Mouse (Mus musculus) lung, embryonic 15.5 days (tissue): ENCODE measurements at regions not wholly inside any gene's neighbourhood (a gene's known extent, or its start where the extent isn't known, plus 50 kb on each side); places are given as distances from the start of the nearest gene placed in this dataset.

Source experiments
- ATAC-seq: fragments of 200-750 bp; cut with Nextera tagmentation; 2 replicates; pipeline ENCODE4 v1.8.0; 2017; ENCODE audit warnings: moderate number of reproducible peaks, borderline replicate concordance; ENCODE audit not compliant: low FRiP score, low TSS enrichment; ENCODE audit errors: extremely low read depth
- H3K27ac ChIP-seq: fragments of 300-500 bp; sonication (generic); 2 replicates; pipeline ENCODE4 v1.5.1; 2015; ENCODE audit warnings: moderate library complexity, mild to moderate bottlenecking, inconsistent platforms
- H3K27me3 ChIP-seq: fragments of 300-500 bp; sonication (generic); 2 replicates; pipeline ENCODE4 v1.6.1; 2015; ENCODE audit warnings: inconsistent platforms
- H3K36me3 ChIP-seq: fragments of 300-500 bp; sonication (generic); 2 replicates; pipeline ENCODE4 v1.6.1; 2015; ENCODE audit warnings: inconsistent platforms
- H3K4me1 ChIP-seq: fragments of 300-500 bp; sonication (generic); 2 replicates; pipeline ENCODE4 v1.6.1; 2015; ENCODE audit warnings: inconsistent platforms
- H3K4me2 ChIP-seq: fragments of 300-500 bp; sonication (generic); 2 replicates; pipeline ENCODE4 v1.6.1; 2015; ENCODE audit warnings: inconsistent platforms, mild to moderate bottlenecking, moderate library complexity
- H3K4me3 ChIP-seq: fragments of 300-500 bp; sonication (generic); 2 replicates; pipeline ENCODE4 v1.5.1; 2015; ENCODE audit warnings: mild to moderate bottlenecking, inconsistent platforms
- H3K9ac ChIP-seq: fragments of 300-500 bp; sonication (generic); 2 replicates; pipeline ENCODE4 v1.6.1; 2015; ENCODE audit warnings: inconsistent platforms
- H3K9me3 ChIP-seq: fragments of 300-500 bp; sonication (generic); 2 replicates; pipeline ENCODE4 v1.6.1; 2016; ENCODE audit warnings: inconsistent platforms
- WGBS: fragments of 180-500 bp; shearing (Covaris S2); methylation state at CpG from one replicate; pipeline ENCODE4 v1.1.7; 2015; 5-methylcytosine and 5-hydroxymethylcytosine counted together

- 58% methylated on average over 3 of the region's 3 CpGs for WGBS
These were observed 118.0 kb upstream of the Ralgapa2 start for GRCm38 (mm10) chr2:146630179-146630578.

DNA sequence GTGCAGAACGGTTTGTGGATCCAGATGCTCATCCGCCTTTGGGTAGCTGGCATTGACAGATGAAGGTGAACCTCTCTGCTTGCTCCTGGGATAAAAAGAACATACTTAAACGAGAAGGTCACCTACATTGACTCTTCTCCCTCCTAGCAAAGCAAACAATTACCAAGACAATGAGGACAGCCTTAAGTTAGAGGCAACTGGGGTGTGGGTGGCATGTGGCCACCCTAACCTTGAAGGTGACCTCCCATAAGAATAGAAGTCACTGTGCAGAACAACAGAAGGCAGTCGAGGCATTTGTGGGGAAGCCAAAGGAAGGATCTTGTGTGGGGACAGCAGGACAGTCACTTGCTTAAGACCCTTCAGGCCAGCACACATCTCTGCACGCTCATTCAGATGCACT is 119.0 kb upstream of the Ralgapa2 start:
- Histone ChIP-seq H3K4me2 (no peak overlapping the region), H3K27ac (no peak overlapping the region), H3K4me3 (no peak overlapping the region), H3K36me3 (no peaks in the 10 kb centered on the region), H3K9me3 (no peaks in the 10 kb centered on the region), H3K27me3 (peaks cover 5% of the 10 kb centered on the region; the same call in 1 of the 2 replicates), H3K9ac (no peak overlapping the region), H3K4me1 (no peaks in the 10 kb centered on the region)
- no peak for ATAC-seq
- WGBS: 68% methylated on average over 5 of the region's 5 CpGs

More at GRCm38 (mm10) chr2:146630179-146630578, 118.0 kb upstream of the Ralgapa2 start:
- no peak for ATAC-seq
- Histone ChIP-seq H3K4me3 (no peak overlapping the region), H3K4me1 (no peaks in the 10 kb centered on the region), H3K9ac (no peak overlapping the region), H3K27me3 (peaks cover 5% of the 10 kb centered on the region; the same call in 1 of the 2 replicates), H3K36me3 (no peaks in the 10 kb centered on the region), H3K27ac (no peak overlapping the region), H3K4me2 (no peak overlapping the region), H3K9me3 (no peaks in the 10 kb centered on the region)

GRCm38 (mm10) chr2:146633329-146634070 is 121.4 kb upstream of the Ralgapa2 start:
- Histone ChIP-seq H3K9ac (no peak overlapping the region), H3K4me2 (no peak overlapping the region), H3K4me3 (no peak overlapping the region), H3K27me3 (peaks cover 5% of the 10 kb centered on the region; the same call in 1 of the 2 replicates), H3K36me3 (no peaks in the 10 kb centered on the region), H3K9me3 (no peaks in the 10 kb centered on the region), H3K27ac (no peak overlapping the region), H3K4me1 (no peaks in the 10 kb centered on the region)
- ATAC-seq: no peak
- WGBS: 51% methylated on average over 16 of the region's 16 CpGs

- peaks cover 4% of the 10 kb centered on the region; the same call in 1 of the 2 replicates for H3K27me3 ChIP-seq
- WGBS: 48% methylated on average over 5 of the region's 5 CpGs
- no peaks in the 10 kb centered on the region for H3K36me3 ChIP-seq
- no peak overlapping the region for H3K9ac ChIP-seq
- H3K9me3 ChIP-seq: no peaks in the 10 kb centered on the region
- ATAC-seq: no peak
- no peak overlapping the region for H3K4me2 ChIP-seq
- no peaks in the 10 kb centered on the region for H3K4me1 ChIP-seq
- H3K27ac ChIP-seq: no peak overlapping the region
- H3K4me3 ChIP-seq: no peak overlapping the region
These were observed 125.4 kb upstream of the Ralgapa2 start for GRCm38 (mm10) chr2:146637573-146637972.

- Histone ChIP-seq H3K27ac (no peak overlapping the region), H3K9me3 (no peaks in the 10 kb centered on the region), H3K36me3 (no peaks in the 10 kb centered on the region), H3K4me1 (no peaks in the 10 kb centered on the region), H3K9ac (no peak overlapping the region), H3K27me3 (no peaks in the 10 kb centered on the region), H3K4me3 (no peak overlapping the region), H3K4me2 (no peak overlapping the region)
- no peak for ATAC-seq
- WGBS: 55% methylated on average over 16 of the region's 16 CpGs
These were observed 134.3 kb upstream of the Ralgapa2 start for GRCm38 (mm10) chr2:146646237-146646972.

- H3K27ac ChIP-seq: no peak overlapping the region
- no peaks in the 10 kb centered on the region for H3K27me3 ChIP-seq
- no peaks in the 10 kb centered on the region for H3K9me3 ChIP-seq
- WGBS: 95% methylated on average over 2 of the region's 2 CpGs
- H3K4me1 ChIP-seq: no peaks in the 10 kb centered on the region
- H3K4me3 ChIP-seq: no peak overlapping the region
- ATAC-seq: no peak
- H3K36me3 ChIP-seq: no peaks in the 10 kb centered on the region
- H3K4me2 ChIP-seq: no peak overlapping the region
- no peak overlapping the region for H3K9ac ChIP-seq
These were observed 134.8 kb upstream of the Ralgapa2 start for GRCm38 (mm10) chr2:146646973-146647282.

DNA sequence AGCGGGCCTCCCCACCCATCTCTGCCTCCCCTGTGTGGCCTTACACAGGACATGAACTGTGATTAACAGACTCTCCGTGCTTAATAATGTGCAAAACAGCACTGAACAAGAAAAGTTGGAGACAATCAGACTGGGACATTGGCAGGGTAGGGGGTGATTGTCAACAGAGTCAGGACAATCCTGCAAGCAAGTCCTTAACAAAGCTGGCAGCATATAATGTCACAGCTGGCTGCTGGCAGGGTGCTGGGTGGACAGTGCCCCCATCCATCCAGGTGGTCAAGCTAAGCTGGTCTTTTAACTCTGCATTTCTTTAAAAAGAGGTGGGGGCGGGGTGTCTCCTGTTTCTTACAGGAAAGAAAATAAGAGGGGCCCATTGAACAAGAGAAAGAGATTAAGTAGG is 149.2 kb upstream of the Ralgapa2 start:
- no peaks in the 10 kb centered on the region for H3K27me3 ChIP-seq
- ATAC-seq: no peak
- H3K4me3 ChIP-seq: no peak overlapping the region
- no peaks in the 10 kb centered on the region for H3K9me3 ChIP-seq
- WGBS: 62% methylated on average over 3 of the region's 3 CpGs
- no peaks in the 10 kb centered on the region for H3K4me1 ChIP-seq
- H3K27ac ChIP-seq: no peak overlapping the region
- no peak overlapping the region for H3K9ac ChIP-seq
- no peaks in the 10 kb centered on the region for H3K36me3 ChIP-seq
- no peak overlapping the region for H3K4me2 ChIP-seq

GRCm38 (mm10) chr2:146672761-146673160 is 160.6 kb upstream of the Ralgapa2 start:
- no peak for ATAC-seq
- Histone ChIP-seq H3K9ac (no peak overlapping the region), H3K36me3 (no peaks in the 10 kb centered on the region), H3K9me3 (no peaks in the 10 kb centered on the region), H3K4me1 (no peaks in the 10 kb centered on the region), H3K27ac (no peak overlapping the region), H3K4me3 (no peak overlapping the region), H3K27me3 (no peaks in the 10 kb centered on the region), H3K4me2 (no peak overlapping the region)
- whole genome bisulfite sequencing: 74% methylated on average over 2 of the region's 2 CpGs

DNA sequence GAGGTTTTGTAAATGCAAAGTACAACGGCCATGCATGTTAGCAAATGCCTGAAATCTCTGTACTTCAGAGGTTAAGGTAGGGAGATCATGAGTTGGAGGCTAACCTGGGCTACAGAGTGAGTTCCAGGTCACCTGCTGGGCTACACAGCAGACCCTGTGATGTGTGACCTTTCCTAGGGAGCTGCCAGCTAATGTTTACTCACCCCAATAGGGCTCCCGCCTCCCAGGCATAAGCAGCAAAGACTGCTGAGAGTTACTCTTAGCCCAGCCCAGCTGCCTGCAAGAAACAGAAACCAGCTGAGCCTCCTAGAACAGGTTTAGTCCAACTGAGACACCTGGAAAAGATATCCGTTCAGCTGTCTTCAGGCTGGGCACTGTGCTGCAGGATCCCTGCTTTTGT is 169.8 kb upstream of the Ralgapa2 start:
- Histone ChIP-seq H3K9me3 (no peaks in the 10 kb centered on the region), H3K27me3 (no peaks in the 10 kb centered on the region), H3K27ac (no peak overlapping the region), H3K4me2 (no peak overlapping the region), H3K36me3 (no peaks in the 10 kb centered on the region), H3K9ac (no peak overlapping the region), H3K4me3 (no peak overlapping the region), H3K4me1 (no peaks in the 10 kb centered on the region)
- ATAC-seq: peak; percentile 23; the same call in 1 of the 2 replicates
- 49% methylated on average over 3 of the region's 3 CpGs for WGBS

DNA sequence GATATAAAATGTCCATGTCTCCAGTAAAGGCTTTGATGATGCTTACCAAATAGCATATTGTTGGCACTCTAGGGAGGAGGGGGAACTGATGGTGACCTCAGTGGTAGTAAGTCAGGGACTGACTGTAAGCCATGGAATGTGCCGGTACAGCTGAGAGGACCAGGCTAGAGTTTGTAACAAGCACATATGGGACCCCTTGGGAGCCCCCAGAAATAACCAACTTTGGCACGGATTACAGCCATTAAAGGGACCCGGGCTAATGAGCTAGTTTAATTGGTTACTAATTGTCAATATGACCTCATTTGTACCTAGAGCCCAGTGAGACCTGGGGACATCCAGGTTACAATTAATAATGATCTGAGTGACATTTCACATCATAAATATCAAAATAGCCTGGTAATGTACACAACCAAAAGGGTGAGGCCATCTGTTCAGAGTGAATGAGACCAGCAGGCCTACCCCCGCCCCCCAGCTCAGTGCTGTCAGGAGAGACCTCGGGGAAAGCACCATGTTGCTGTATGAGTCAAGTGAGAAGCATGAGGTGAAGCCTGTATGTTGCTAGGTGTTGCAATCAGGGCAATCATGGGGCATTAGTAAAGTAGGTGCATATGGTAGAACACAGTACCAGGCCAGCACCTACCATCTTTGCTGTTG is 169.7 kb upstream of the Kiz start:
- H3K27ac ChIP-seq: no peak overlapping the region
- 68% methylated on average over 5 of the region's 5 CpGs for WGBS

DNA sequence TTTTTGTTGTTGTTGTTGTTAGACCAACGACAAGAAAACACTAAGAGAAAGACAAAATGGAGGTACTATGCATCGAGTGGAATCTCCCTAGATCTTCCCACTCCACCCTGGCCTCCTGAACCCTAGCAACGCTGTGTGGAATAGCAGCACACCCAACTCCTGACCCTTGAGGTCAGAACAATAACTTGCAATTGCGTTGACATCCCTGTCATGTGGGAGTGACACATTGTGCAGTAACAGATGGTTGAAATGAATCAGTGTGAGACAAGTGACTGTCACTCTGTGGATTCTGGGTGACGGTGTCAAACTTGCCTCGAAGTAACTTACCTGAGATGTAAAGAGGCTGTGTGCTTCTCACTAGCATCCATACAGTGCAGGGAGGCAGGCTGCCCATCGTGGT is 167.1 kb upstream of the Kiz start:
- no peak overlapping the region for H3K9ac ChIP-seq
- no peaks in the 10 kb centered on the region for H3K9me3 ChIP-seq
- H3K36me3 ChIP-seq: no peaks in the 10 kb centered on the region
- H3K4me2 ChIP-seq: no peak overlapping the region
- no peaks in the 10 kb centered on the region for H3K4me1 ChIP-seq
- WGBS: 61% methylated on average over 7 of the region's 7 CpGs
- no peaks in the 10 kb centered on the region for H3K27me3 ChIP-seq
- H3K4me3 ChIP-seq: no peak overlapping the region
- ATAC-seq: no peak
- H3K27ac ChIP-seq: no peak overlapping the region

More for the DNA sequence above, 169.7 kb upstream of the Kiz start:
- Histone ChIP-seq H3K4me2 (no peak overlapping the region), H3K4me1 (no peaks in the 10 kb centered on the region), H3K27me3 (no peaks in the 10 kb centered on the region), H3K36me3 (no peaks in the 10 kb centered on the region), H3K9me3 (no peaks in the 10 kb centered on the region), H3K9ac (no peak overlapping the region), H3K4me3 (no peak overlapping the region)
- ATAC-seq: no peak

DNA sequence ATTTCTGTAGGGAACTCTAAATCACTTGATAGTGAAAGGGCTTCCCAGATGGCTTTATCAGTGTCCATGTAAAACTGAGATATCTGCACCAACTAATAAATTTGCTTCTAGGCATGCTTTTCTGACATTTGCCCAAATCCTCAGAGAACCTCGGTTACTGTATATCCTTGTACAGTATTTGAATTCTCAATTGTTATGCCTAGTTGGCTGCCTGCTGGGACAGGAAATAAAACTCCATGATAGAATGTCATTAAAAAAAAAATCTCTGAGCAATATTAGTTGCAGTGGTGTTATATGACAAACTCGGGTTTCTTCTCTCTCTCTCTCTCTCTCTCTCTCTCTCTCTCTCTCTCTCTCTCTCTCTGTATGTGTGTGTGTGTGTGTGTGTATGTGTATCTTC is 162.2 kb upstream of the Kiz start:
- no peaks in the 10 kb centered on the region for H3K9me3 ChIP-seq
- no peaks in the 10 kb centered on the region for H3K36me3 ChIP-seq
- ATAC-seq: no peak
- no peak overlapping the region for H3K27ac ChIP-seq
- no peaks in the 10 kb centered on the region for H3K27me3 ChIP-seq
- H3K9ac ChIP-seq: no peak overlapping the region
- no peak overlapping the region for H3K4me3 ChIP-seq
- H3K4me1 ChIP-seq: no peaks in the 10 kb centered on the region
- no peak overlapping the region for H3K4me2 ChIP-seq
- WGBS: 29% methylated on average over 2 of the region's 2 CpGs
